Mouse (Mus musculus): ENCODE data around the gene Mrpl2. TPM values are rescaled to one million over a fixed set of nuclear protein-coding genes. Genes with fewer than 3 reads are reported as not detected.
A peak's percentile ranks its signal among the peaks of the same experiment; 100 is the strongest.

Mrpl2 gene
- total RNA-seq, 2 experiments from 2014 or later, result 10.9 to 12.5 TPM

GRCm38 (mm10) chr17:46651755-46652547 lies 5.9 kb downstream of the Mrpl2 start:
- ATAC-seq (replicated peaks; ENCODE audit: low FRiP score, poor library complexity, severe bottlenecking), result no peak

- ATAC-seq (replicated peaks; ENCODE audit: low FRiP score, poor library complexity, severe bottlenecking), result no peak
These were observed 10.0 kb downstream of the Mrpl2 start for GRCm38 (mm10) chr17:46656054-46656453.

DNA sequence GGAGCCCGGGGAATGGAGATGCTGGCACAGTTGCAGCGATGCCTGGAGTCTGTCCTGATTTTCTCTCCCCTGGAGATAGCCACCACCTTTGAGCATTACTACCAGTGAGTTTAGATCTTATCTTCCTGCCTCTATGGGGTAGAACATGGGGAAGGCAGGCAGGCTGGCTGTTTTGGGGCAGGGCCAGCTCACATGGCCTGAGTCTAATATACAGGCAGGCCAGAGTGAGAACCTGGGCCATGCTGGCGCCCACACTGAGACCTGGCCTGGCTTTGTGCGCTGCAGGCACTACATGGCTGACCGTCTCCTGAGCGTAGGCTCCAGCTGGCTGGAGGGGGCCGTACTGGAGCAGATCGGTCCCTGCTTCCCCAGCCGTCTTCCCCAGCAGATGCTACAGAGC lies 15.3 kb downstream of the Mrpl2 start:
- ATAC-seq (replicated peaks; ENCODE audit: low FRiP score, poor library complexity, severe bottlenecking), result no peak

DNA sequence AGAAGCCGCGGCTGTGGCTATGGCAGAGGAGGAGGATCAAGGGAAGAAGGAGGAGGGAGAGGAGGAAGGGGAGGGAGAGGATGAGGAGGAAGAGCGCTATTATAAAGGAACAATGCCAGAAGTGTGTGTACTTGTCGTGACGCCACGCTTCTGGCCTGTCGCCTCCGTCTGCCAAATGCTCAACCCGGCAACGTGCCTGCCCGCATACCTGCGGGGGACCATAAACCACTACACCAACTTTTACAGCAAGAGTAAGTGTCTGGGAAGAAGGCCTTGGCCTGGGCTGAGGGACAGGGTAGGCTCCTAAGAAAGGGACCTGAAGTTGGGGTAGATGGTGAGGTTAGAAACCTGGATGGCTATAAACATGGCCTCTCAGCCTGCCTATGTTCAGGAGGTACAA lies 16.0 kb downstream of the Mrpl2 start:
- no peak for ATAC-seq (replicated peaks; ENCODE audit: low FRiP score, poor library complexity, severe bottlenecking)

- ATAC-seq (replicated peaks; ENCODE audit: low FRiP score, poor library complexity, severe bottlenecking), result no peak
These were observed 16.7 kb downstream of the Mrpl2 start for GRCm38 (mm10) chr17:46662730-46663129.

- no peak for ATAC-seq (replicated peaks; ENCODE audit: low FRiP score, poor library complexity, severe bottlenecking)
These were observed 21.7 kb downstream of the Mrpl2 start for GRCm38 (mm10) chr17:46667712-46668111.

GRCm38 (mm10) chr17:46669911-46670310 lies 23.9 kb downstream of the Mrpl2 start:
- ATAC-seq (replicated peaks; ENCODE audit: low FRiP score, poor library complexity, severe bottlenecking), result no peak

GRCm38 (mm10) chr17:46673850-46674529 lies 28.0 kb downstream of the Mrpl2 start, which contains the start of gene Rrp36:
Gene Rrp36, minus strand, starts transcription at chr17:46674352.
- ATAC-seq (replicated peaks; ENCODE audit: low FRiP score, poor library complexity, severe bottlenecking), result peak; percentile 98

DNA sequence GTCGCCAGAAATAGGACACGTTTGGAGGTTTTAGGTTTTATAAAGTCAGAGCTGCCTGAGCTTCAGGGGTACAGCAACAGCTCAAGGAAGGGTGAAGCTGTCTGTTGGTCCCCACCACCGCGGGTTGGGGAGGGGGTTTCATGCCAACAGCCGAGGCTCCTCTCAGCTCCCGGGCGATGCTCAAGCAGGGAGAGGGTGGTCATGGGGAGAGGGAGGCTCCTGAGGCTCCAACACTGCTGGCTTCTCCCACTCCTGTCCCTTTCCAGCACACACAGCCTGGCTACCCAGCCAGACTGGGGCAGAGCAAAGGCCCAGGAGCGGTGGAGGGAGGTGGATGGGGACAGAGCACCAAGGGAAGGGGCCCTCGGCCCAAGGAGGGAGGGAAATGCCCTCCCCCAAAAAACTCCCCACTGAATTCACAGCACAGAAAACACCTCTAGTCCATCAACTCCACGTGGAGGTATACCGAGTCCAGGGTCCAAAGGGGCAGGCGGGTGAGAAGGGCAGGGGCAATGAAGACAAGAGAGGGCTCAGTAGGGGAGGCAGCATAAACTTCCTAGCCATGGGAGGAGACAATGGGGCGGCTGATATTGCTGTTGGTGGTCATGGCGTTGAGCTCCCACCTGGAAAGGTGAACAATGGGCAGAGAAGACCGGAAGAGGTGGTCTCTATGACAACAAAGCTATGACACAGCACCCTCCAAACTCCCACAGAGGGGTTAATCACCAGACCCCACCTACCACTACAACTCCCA lies 28.7 kb downstream of the Mrpl2 start:
- ATAC-seq (replicated peaks; ENCODE audit: low FRiP score, poor library complexity, severe bottlenecking), result peak; percentile 14

DNA sequence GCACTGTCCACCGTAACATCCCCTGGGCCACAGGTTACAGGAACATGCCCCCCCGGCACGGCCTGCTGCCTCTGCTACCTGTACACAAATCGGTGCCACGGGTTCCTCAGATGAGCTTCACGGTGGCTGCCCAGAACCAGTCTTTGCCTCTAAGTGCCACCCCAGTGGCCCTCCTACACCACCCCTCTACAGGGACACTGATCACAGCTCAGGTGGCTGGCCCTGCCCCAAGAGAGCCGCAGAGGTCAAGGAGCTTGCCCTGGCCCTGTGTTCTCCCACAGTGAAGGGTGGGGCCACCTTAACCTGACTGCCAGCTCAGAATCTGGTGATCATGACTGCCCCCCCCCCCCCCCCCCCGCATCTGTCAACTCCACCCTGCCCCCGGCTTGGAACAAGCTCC lies 32.4 kb downstream of the Mrpl2 start, which contains the start of gene Mea1:
Gene Mea1, plus strand, starts transcription at position 378 of the 400 bp plus-strand sequence.
- no peak for ATAC-seq (replicated peaks; ENCODE audit: low FRiP score, poor library complexity, severe bottlenecking)

GRCm38 (mm10) chr17:46678911-46679310 lies 32.9 kb downstream of the Mrpl2 start:
- ATAC-seq (replicated peaks; ENCODE audit: low FRiP score, poor library complexity, severe bottlenecking), result no peak

DNA sequence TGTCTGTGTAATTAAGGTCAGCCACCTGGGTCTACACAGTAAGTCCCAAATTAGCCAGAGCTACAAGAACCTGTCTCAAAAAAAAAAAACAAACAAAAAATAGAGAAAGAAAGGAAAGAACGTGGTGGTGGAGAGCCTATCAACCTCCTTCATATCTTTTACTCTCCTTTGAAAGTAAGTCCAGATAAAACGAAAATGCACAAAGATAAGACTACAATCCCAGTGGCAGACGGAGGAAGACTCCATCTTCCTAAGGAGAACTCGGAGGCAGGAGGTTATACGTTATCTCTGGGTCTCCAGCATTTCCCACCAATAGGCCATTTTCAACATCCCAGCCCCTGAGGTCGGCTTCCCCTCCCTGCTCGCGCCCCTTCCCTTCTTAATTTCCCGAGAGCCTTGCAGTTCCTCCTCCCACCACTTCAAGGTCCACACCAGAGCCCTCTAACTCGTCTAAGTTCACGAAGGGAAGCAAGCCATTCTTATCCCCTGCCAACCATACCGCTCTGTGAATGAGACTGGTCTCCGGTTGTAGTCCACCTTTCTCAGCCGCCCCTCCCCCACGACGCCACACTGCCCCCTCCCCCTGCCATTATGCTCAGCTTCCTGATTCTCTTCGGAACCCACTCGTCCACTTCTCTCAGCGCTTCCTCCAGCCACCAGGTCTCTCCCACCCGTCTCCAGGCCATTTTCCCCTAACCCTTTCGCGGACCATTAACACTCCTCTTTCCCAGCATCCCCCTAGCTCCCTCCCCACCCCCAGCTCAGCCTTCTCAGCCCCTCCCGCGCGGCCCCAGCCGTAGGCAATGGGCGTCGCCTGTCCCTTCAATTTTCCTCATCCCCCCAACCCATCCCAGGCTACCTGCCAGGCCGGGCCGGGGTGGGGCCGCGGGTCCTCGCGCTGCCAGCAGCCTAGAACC lies 34.1 kb downstream of the Mrpl2 start:
- ATAC-seq (replicated peaks; ENCODE audit: low FRiP score, poor library complexity, severe bottlenecking), result no peak

GRCm38 (mm10) chr17:46680760-46681373 lies 34.8 kb downstream of the Mrpl2 start, which contains the start of gene Klhdc3:
Gene Klhdc3, minus strand, starts transcription at chr17:46680914.
- peak; percentile 95 for ATAC-seq (replicated peaks; ENCODE audit: low FRiP score, poor library complexity, severe bottlenecking)

- ATAC-seq (replicated peaks; ENCODE audit: low FRiP score, poor library complexity, severe bottlenecking), result no peak; the same call in 1 of the 2 replicates
These were observed 35.6 kb downstream of the Mrpl2 start for GRCm38 (mm10) chr17:46681466-46682118.

GRCm38 (mm10) chr17:46682654-46683389 lies 36.8 kb downstream of the Mrpl2 start:
- no peak for ATAC-seq (replicated peaks; ENCODE audit: low FRiP score, poor library complexity, severe bottlenecking)

- no peak for ATAC-seq (replicated peaks; ENCODE audit: low FRiP score, poor library complexity, severe bottlenecking)
These were observed 39.9 kb downstream of the Mrpl2 start for GRCm38 (mm10) chr17:46685913-46686312.

- peak; percentile 70 for ATAC-seq (replicated peaks; ENCODE audit: low FRiP score, poor library complexity, severe bottlenecking)
These were observed 44.6 kb downstream of the Mrpl2 start for GRCm38 (mm10) chr17:46690665-46691064.

DNA sequence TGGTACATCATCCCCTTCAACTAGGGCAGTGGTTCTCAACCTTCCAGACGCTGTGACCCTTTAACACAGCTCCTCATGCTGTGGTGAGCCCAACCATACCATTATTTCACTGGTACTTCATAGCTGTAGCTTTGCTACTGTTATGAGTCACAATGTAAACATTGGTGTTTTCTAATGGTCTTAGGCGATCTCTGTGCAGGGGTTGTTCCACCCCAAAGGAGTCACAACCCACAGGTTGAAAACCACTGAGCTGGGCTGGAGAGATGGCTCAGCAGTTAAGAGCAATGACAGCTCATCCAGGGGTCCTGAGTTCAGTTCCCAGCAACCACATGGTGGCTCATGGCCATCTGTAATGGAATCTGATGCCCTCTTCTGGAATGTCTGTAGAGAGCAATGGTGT lies 45.4 kb downstream of the Mrpl2 start:
- ATAC-seq (replicated peaks; ENCODE audit: low FRiP score, poor library complexity, severe bottlenecking), result no peak

All from erythroid progenitor cell, adult 5-6 weeks (primary cell).